Mouse (Mus musculus): Measurements from ENCODE around the gene Iqcf4. TPM values are rescaled to one million over a fixed set of nuclear protein-coding genes. Genes with fewer than 3 reads are reported as not detected.

Gene Iqcf4
- polyA plus RNA-seq, 1 experiment from 2014 or later = not detected

GRCm38 (mm10) chr9:106562291-106562690, 8.5 kb downstream of the Iqcf4 start:
- DNase-seq (ENCODE audit: low spot score) (no peak), ATAC-seq (ENCODE audit: low FRiP score, low TSS enrichment) (no peak)
- Histone ChIP-seq H3K4me3 (ENCODE audit: low read depth, low read length) (no peak overlapping the region), H3K4me2 (replicated peaks; ENCODE audit: low read depth) (no peak overlapping the region), H3K27me3 (ENCODE audit: control insufficient read depth, insufficient read depth, low read length) (no peaks in the 10 kb centered on the region), H3K4me1 (replicated peaks; ENCODE audit: control insufficient read depth, insufficient read depth) (no peaks in the 10 kb centered on the region), H3K9me3 (ENCODE audit: control insufficient read depth, low read length) (no peaks in the 10 kb centered on the region), H3K27ac (replicated peaks) (no peak overlapping the region), H3K9ac (ENCODE audit: low read length) (no peak overlapping the region), H3K36me3 (ENCODE audit: control insufficient read depth, insufficient read depth, low read length) (no peaks in the 10 kb centered on the region)
- 85% methylated on average over 11 of the region's 11 CpGs for WGBS
- TF ChIP-seq CTCF (IDR thresholded peaks at IDR 0.05; ENCODE audit: low read depth) = no peak
- TF ChIP-seq EP300 (optimal IDR thresholded peaks at IDR 0.05) = no peak

- no peaks in the 10 kb centered on the region for H3K4me1 ChIP-seq (replicated peaks; ENCODE audit: control insufficient read depth, insufficient read depth)
- TF ChIP-seq CTCF (IDR thresholded peaks at IDR 0.05; ENCODE audit: low read depth) = no peak
- H3K36me3 ChIP-seq (ENCODE audit: control insufficient read depth, insufficient read depth, low read length) = no peaks in the 10 kb centered on the region
- no peak within 1 kb of the TSS for H3K4me3 ChIP-seq (ENCODE audit: low read depth, low read length)
- H3K27ac ChIP-seq (replicated peaks) = no peak within 1 kb of the TSS
- ATAC-seq (ENCODE audit: low FRiP score, low TSS enrichment) (0 out of 2 replicates have a peak, but pooled peaks have one; percentile 18), DNase-seq (ENCODE audit: low spot score) (no peak)
- H3K9ac ChIP-seq (ENCODE audit: low read length) = no peak within 1 kb of the TSS
- WGBS = 84% methylated on average over 5 of the region's 5 CpGs
- H3K9me3 ChIP-seq (ENCODE audit: control insufficient read depth, low read length) = no peaks in the 10 kb centered on the region
- no peak within 1 kb of the TSS for H3K4me2 ChIP-seq (replicated peaks; ENCODE audit: low read depth)
- no peaks in the 10 kb centered on the region for H3K27me3 ChIP-seq (ENCODE audit: control insufficient read depth, insufficient read depth, low read length)
Measured at GRCm38 (mm10) chr9:106561531-106561930, 9.3 kb downstream of the Iqcf4 start, which contains the start of gene Iqcf3. Gene Iqcf3 (minus strand): TSS chr9:106561631.

- Histone ChIP-seq H3K4me3 (ENCODE audit: low read depth, low read length) (no peak overlapping the region), H3K27ac (replicated peaks) (no peak overlapping the region), H3K36me3 (ENCODE audit: control insufficient read depth, insufficient read depth, low read length) (no peaks in the 10 kb centered on the region), H3K9ac (ENCODE audit: low read length) (no peak overlapping the region), H3K4me2 (replicated peaks; ENCODE audit: low read depth) (no peak overlapping the region), H3K27me3 (ENCODE audit: control insufficient read depth, insufficient read depth, low read length) (no peaks in the 10 kb centered on the region), H3K9me3 (ENCODE audit: control insufficient read depth, low read length) (no peaks in the 10 kb centered on the region), H3K4me1 (replicated peaks; ENCODE audit: control insufficient read depth, insufficient read depth) (no peaks in the 10 kb centered on the region)
- TF ChIP-seq EP300 (optimal IDR thresholded peaks at IDR 0.05) = no peak
- TF ChIP-seq CTCF (IDR thresholded peaks at IDR 0.05; ENCODE audit: low read depth) = no peak
- no peak for DNase-seq (ENCODE audit: low spot score)
- ATAC-seq (ENCODE audit: low FRiP score, low TSS enrichment) = no peak
- 88% methylated on average over 11 of the region's 11 CpGs for WGBS
Measured at GRCm38 (mm10) chr9:106534975-106535374, 35.8 kb downstream of the Iqcf4 start.

GRCm38 (mm10) chr9:106534296-106534695, 36.5 kb downstream of the Iqcf4 start:
- Histone ChIP-seq H3K27ac (replicated peaks) (no peak overlapping the region), H3K4me2 (replicated peaks; ENCODE audit: low read depth) (no peak overlapping the region), H3K9me3 (ENCODE audit: control insufficient read depth, low read length) (no peaks in the 10 kb centered on the region), H3K4me3 (ENCODE audit: low read depth, low read length) (no peak overlapping the region), H3K4me1 (replicated peaks; ENCODE audit: control insufficient read depth, insufficient read depth) (no peaks in the 10 kb centered on the region), H3K9ac (ENCODE audit: low read length) (no peak overlapping the region), H3K27me3 (ENCODE audit: control insufficient read depth, insufficient read depth, low read length) (no peaks in the 10 kb centered on the region), H3K36me3 (ENCODE audit: control insufficient read depth, insufficient read depth, low read length) (no peaks in the 10 kb centered on the region)
- DNase-seq (ENCODE audit: low spot score) (no peak), ATAC-seq (ENCODE audit: low FRiP score, low TSS enrichment) (no peak)
- WGBS = 85% methylated on average over 7 of the region's 7 CpGs
- TF ChIP-seq CTCF (IDR thresholded peaks at IDR 0.05; ENCODE audit: low read depth) = no peak
- no peak for TF ChIP-seq EP300 (optimal IDR thresholded peaks at IDR 0.05)

GRCm38 (mm10) chr9:106531833-106532232, 39.0 kb downstream of the Iqcf4 start:
- ATAC-seq (ENCODE audit: low FRiP score, low TSS enrichment) = no peak
- Histone ChIP-seq H3K27me3 (ENCODE audit: control insufficient read depth, insufficient read depth, low read length) (no peaks in the 10 kb centered on the region), H3K4me1 (replicated peaks; ENCODE audit: control insufficient read depth, insufficient read depth) (no peaks in the 10 kb centered on the region), H3K9me3 (ENCODE audit: control insufficient read depth, low read length) (no peaks in the 10 kb centered on the region), H3K36me3 (ENCODE audit: control insufficient read depth, insufficient read depth, low read length) (no peaks in the 10 kb centered on the region), H3K4me2 (replicated peaks; ENCODE audit: low read depth) (no peak overlapping the region), H3K27ac (replicated peaks) (no peak overlapping the region), H3K9ac (ENCODE audit: low read length) (no peak overlapping the region), H3K4me3 (ENCODE audit: low read depth, low read length) (no peak overlapping the region)
- WGBS = 25% methylated on average over 3 of the region's 3 CpGs
- peak; percentile 19 for DNase-seq (ENCODE audit: low spot score)
- peak; percentile 86 for TF ChIP-seq CTCF (IDR thresholded peaks at IDR 0.05; ENCODE audit: low read depth)
- TF ChIP-seq EP300 (optimal IDR thresholded peaks at IDR 0.05) = no peak

- Histone ChIP-seq H3K4me1 (replicated peaks; ENCODE audit: control insufficient read depth, insufficient read depth) (no peaks in the 10 kb centered on the region), H3K9me3 (ENCODE audit: control insufficient read depth, low read length) (no peaks in the 10 kb centered on the region), H3K4me2 (replicated peaks; ENCODE audit: low read depth) (no peak overlapping the region), H3K27me3 (ENCODE audit: control insufficient read depth, insufficient read depth, low read length) (no peaks in the 10 kb centered on the region), H3K4me3 (ENCODE audit: low read depth, low read length) (no peak overlapping the region), H3K27ac (replicated peaks) (no peak overlapping the region), H3K36me3 (ENCODE audit: control insufficient read depth, insufficient read depth, low read length) (no peaks in the 10 kb centered on the region), H3K9ac (ENCODE audit: low read length) (no peak overlapping the region)
- no peak for TF ChIP-seq EP300 (optimal IDR thresholded peaks at IDR 0.05)
- TF ChIP-seq CTCF (IDR thresholded peaks at IDR 0.05; ENCODE audit: low read depth) = no peak
- ATAC-seq (ENCODE audit: low FRiP score, low TSS enrichment) (no peak), DNase-seq (ENCODE audit: low spot score) (no peak)
- WGBS = 76% methylated on average over 8 of the region's 8 CpGs
Measured at GRCm38 (mm10) chr9:106519909-106520308, 50.9 kb downstream of the Iqcf4 start.
